Mouse (Mus musculus): ENCODE data around the gene Ptprg. TPM values are rescaled to one million over a fixed set of nuclear protein-coding genes. Genes with fewer than 3 reads are reported as not detected.

Ptprg gene
- polyA plus RNA-seq, 1 experiment from 2014 or later: 38.7 TPM

- ATAC-seq (ENCODE audit: low FRiP score, low TSS enrichment): no peak
- H3K4me3 ChIP-seq (ENCODE audit: low read length): no peak overlapping the region
- no peaks in the 10 kb centered on the region for H3K9me3 ChIP-seq (ENCODE audit: low read length)
- no peak overlapping the region for H3K9ac ChIP-seq (replicated peaks; ENCODE audit: low read length)
- no peak overlapping the region for H3K4me2 ChIP-seq (replicated peaks; ENCODE audit: low read depth, low read length)
- no peaks in the 10 kb centered on the region for H3K27me3 ChIP-seq (ENCODE audit: insufficient read depth, low read length)
- no peak overlapping the region for H3K27ac ChIP-seq (ENCODE audit: low read length)
- WGBS: 81% methylated on average over 3 of the region's 3 CpGs
- peaks cover 19% of the 10 kb centered on the region for H3K4me1 ChIP-seq (ENCODE audit: insufficient read depth, low read length)
- H3K36me3 ChIP-seq (ENCODE audit: insufficient read depth, low read length): no peaks in the 10 kb centered on the region
Observed at GRCm38 (mm10) chr14:12105593-12105992, 552.3 kb downstream of the Ptprg start.

GRCm38 (mm10) chr14:12107459-12107858 lies 554.1 kb downstream of the Ptprg start:
- H3K9ac ChIP-seq (replicated peaks; ENCODE audit: low read length): no peak overlapping the region
- peaks cover 18% of the 10 kb centered on the region for H3K4me1 ChIP-seq (ENCODE audit: insufficient read depth, low read length)
- no peak overlapping the region for H3K27ac ChIP-seq (ENCODE audit: low read length)
- WGBS: 40% methylated on average over 7 of the region's 7 CpGs
- no peak overlapping the region for H3K4me2 ChIP-seq (replicated peaks; ENCODE audit: low read depth, low read length)
- no peak for ATAC-seq (ENCODE audit: low FRiP score, low TSS enrichment)
- H3K36me3 ChIP-seq (ENCODE audit: insufficient read depth, low read length): no peaks in the 10 kb centered on the region
- H3K27me3 ChIP-seq (ENCODE audit: insufficient read depth, low read length): no peaks in the 10 kb centered on the region
- no peak overlapping the region for H3K4me3 ChIP-seq (ENCODE audit: low read length)
- no peaks in the 10 kb centered on the region for H3K9me3 ChIP-seq (ENCODE audit: low read length)

- WGBS: 33% methylated on average over 7 of the region's 7 CpGs
- no peak overlapping the region for H3K9ac ChIP-seq (replicated peaks; ENCODE audit: low read length)
- no peak overlapping the region for H3K4me3 ChIP-seq (ENCODE audit: low read length)
- no peaks in the 10 kb centered on the region for H3K27me3 ChIP-seq (ENCODE audit: insufficient read depth, low read length)
- no peak overlapping the region for H3K4me2 ChIP-seq (replicated peaks; ENCODE audit: low read depth, low read length)
- H3K27ac ChIP-seq (ENCODE audit: low read length): no peak overlapping the region
- peaks cover 21% of the 10 kb centered on the region for H3K4me1 ChIP-seq (ENCODE audit: insufficient read depth, low read length)
- no peaks in the 10 kb centered on the region for H3K9me3 ChIP-seq (ENCODE audit: low read length)
- no peaks in the 10 kb centered on the region for H3K36me3 ChIP-seq (ENCODE audit: insufficient read depth, low read length)
- no peak for ATAC-seq (ENCODE audit: low FRiP score, low TSS enrichment)
Observed at GRCm38 (mm10) chr14:12107991-12108390, 554.7 kb downstream of the Ptprg start.

GRCm38 (mm10) chr14:12112548-12113011 lies 559.2 kb downstream of the Ptprg start:
- Histone ChIP-seq H3K9me3 (ENCODE audit: low read length) (no peaks in the 10 kb centered on the region), H3K27me3 (ENCODE audit: insufficient read depth, low read length) (no peaks in the 10 kb centered on the region), H3K4me2 (replicated peaks; ENCODE audit: low read depth, low read length) (no peak overlapping the region), H3K27ac (ENCODE audit: low read length) (no peak overlapping the region), H3K4me3 (ENCODE audit: low read length) (no peak overlapping the region), H3K4me1 (ENCODE audit: insufficient read depth, low read length) (peaks cover 19% of the 10 kb centered on the region), H3K36me3 (ENCODE audit: insufficient read depth, low read length) (no peaks in the 10 kb centered on the region), H3K9ac (replicated peaks; ENCODE audit: low read length) (no peak overlapping the region)
- ATAC-seq (ENCODE audit: low FRiP score, low TSS enrichment): 0 out of 2 replicates have a peak, but pooled peaks have one; percentile 29
- 53% methylated on average over 2 of the region's 2 CpGs for WGBS

GRCm38 (mm10) chr14:12113326-12113725 lies 560.0 kb downstream of the Ptprg start:
- Histone ChIP-seq H3K4me1 (ENCODE audit: insufficient read depth, low read length) (peaks cover 12% of the 10 kb centered on the region), H3K9me3 (ENCODE audit: low read length) (no peaks in the 10 kb centered on the region), H3K36me3 (ENCODE audit: insufficient read depth, low read length) (0 out of 2 replicates have a peak, but pooled peaks cover 2% of the 10 kb centered on the region), H3K4me2 (replicated peaks; ENCODE audit: low read depth, low read length) (no peak overlapping the region), H3K27me3 (ENCODE audit: insufficient read depth, low read length) (no peaks in the 10 kb centered on the region), H3K9ac (replicated peaks; ENCODE audit: low read length) (no peak overlapping the region), H3K4me3 (ENCODE audit: low read length) (no peak overlapping the region), H3K27ac (ENCODE audit: low read length) (no peak overlapping the region)
- ATAC-seq (ENCODE audit: low FRiP score, low TSS enrichment): no peak
- WGBS: 55% methylated on average over 5 of the region's 5 CpGs

GRCm38 (mm10) chr14:12114016-12114415 lies 560.7 kb downstream of the Ptprg start:
- H3K4me3 ChIP-seq (ENCODE audit: low read length): no peak overlapping the region
- no peaks in the 10 kb centered on the region for H3K9me3 ChIP-seq (ENCODE audit: low read length)
- 0 out of 2 replicates have a peak, but pooled peaks cover 2% of the 10 kb centered on the region for H3K36me3 ChIP-seq (ENCODE audit: insufficient read depth, low read length)
- H3K27ac ChIP-seq (ENCODE audit: low read length): no peak overlapping the region
- H3K27me3 ChIP-seq (ENCODE audit: insufficient read depth, low read length): no peaks in the 10 kb centered on the region
- no peak overlapping the region for H3K9ac ChIP-seq (replicated peaks; ENCODE audit: low read length)
- peaks cover 10% of the 10 kb centered on the region; the same call in 1 of the 2 replicates for H3K4me1 ChIP-seq (ENCODE audit: insufficient read depth, low read length)
- 70% methylated on average over 6 of the region's 6 CpGs for WGBS
- no peak for ATAC-seq (ENCODE audit: low FRiP score, low TSS enrichment)
- no peak overlapping the region for H3K4me2 ChIP-seq (replicated peaks; ENCODE audit: low read depth, low read length)

- H3K4me2 ChIP-seq (replicated peaks; ENCODE audit: low read depth, low read length): no peak overlapping the region
- H3K4me3 ChIP-seq (ENCODE audit: low read length): no peak overlapping the region
- no peak overlapping the region for H3K9ac ChIP-seq (replicated peaks; ENCODE audit: low read length)
- H3K9me3 ChIP-seq (ENCODE audit: low read length): no peaks in the 10 kb centered on the region
- no peak overlapping the region for H3K27ac ChIP-seq (ENCODE audit: low read length)
- peaks cover 6% of the 10 kb centered on the region for H3K36me3 ChIP-seq (ENCODE audit: insufficient read depth, low read length)
- no peaks in the 10 kb centered on the region for H3K27me3 ChIP-seq (ENCODE audit: insufficient read depth, low read length)
- H3K4me1 ChIP-seq (ENCODE audit: insufficient read depth, low read length): no peaks in the 10 kb centered on the region
- WGBS: 52% methylated on average over 8 of the region's 8 CpGs
- ATAC-seq (ENCODE audit: low FRiP score, low TSS enrichment): no peak
Observed at GRCm38 (mm10) chr14:12119260-12119659, 565.9 kb downstream of the Ptprg start.

GRCm38 (mm10) chr14:12121906-12122305 lies 568.6 kb downstream of the Ptprg start:
- Histone ChIP-seq H3K4me2 (replicated peaks; ENCODE audit: low read depth, low read length) (no peak overlapping the region), H3K4me1 (ENCODE audit: insufficient read depth, low read length) (no peaks in the 10 kb centered on the region), H3K9me3 (ENCODE audit: low read length) (no peaks in the 10 kb centered on the region), H3K27ac (ENCODE audit: low read length) (no peak overlapping the region), H3K9ac (replicated peaks; ENCODE audit: low read length) (no peak overlapping the region), H3K4me3 (ENCODE audit: low read length) (no peak overlapping the region), H3K27me3 (ENCODE audit: insufficient read depth, low read length) (no peaks in the 10 kb centered on the region), H3K36me3 (ENCODE audit: insufficient read depth, low read length) (peaks cover 6% of the 10 kb centered on the region)
- no peak for ATAC-seq (ENCODE audit: low FRiP score, low TSS enrichment)
- WGBS: 90% methylated on average over 7 of the region's 7 CpGs

GRCm38 (mm10) chr14:12124682-12125081 lies 571.4 kb downstream of the Ptprg start:
- Histone ChIP-seq H3K4me2 (replicated peaks; ENCODE audit: low read depth, low read length) (no peak overlapping the region), H3K27ac (ENCODE audit: low read length) (no peak overlapping the region), H3K4me1 (ENCODE audit: insufficient read depth, low read length) (no peaks in the 10 kb centered on the region), H3K9me3 (ENCODE audit: low read length) (no peaks in the 10 kb centered on the region), H3K27me3 (ENCODE audit: insufficient read depth, low read length) (no peaks in the 10 kb centered on the region), H3K36me3 (ENCODE audit: insufficient read depth, low read length) (peaks cover 4% of the 10 kb centered on the region), H3K9ac (replicated peaks; ENCODE audit: low read length) (no peak overlapping the region), H3K4me3 (ENCODE audit: low read length) (no peak overlapping the region)
- 94% methylated on average over 3 of the region's 3 CpGs for WGBS
- no peak for ATAC-seq (ENCODE audit: low FRiP score, low TSS enrichment)

- 90% methylated on average over 3 of the region's 3 CpGs for WGBS
- no peaks in the 10 kb centered on the region for H3K4me1 ChIP-seq (ENCODE audit: insufficient read depth, low read length)
- H3K9me3 ChIP-seq (ENCODE audit: low read length): no peaks in the 10 kb centered on the region
- H3K4me2 ChIP-seq (replicated peaks; ENCODE audit: low read depth, low read length): no peak overlapping the region
- H3K27ac ChIP-seq (ENCODE audit: low read length): no peak overlapping the region
- H3K36me3 ChIP-seq (ENCODE audit: insufficient read depth, low read length): peaks cover 4% of the 10 kb centered on the region
- no peak for ATAC-seq (ENCODE audit: low FRiP score, low TSS enrichment)
- H3K27me3 ChIP-seq (ENCODE audit: insufficient read depth, low read length): no peaks in the 10 kb centered on the region
- H3K9ac ChIP-seq (replicated peaks; ENCODE audit: low read length): no peak overlapping the region
- H3K4me3 ChIP-seq (ENCODE audit: low read length): no peak overlapping the region
Observed at GRCm38 (mm10) chr14:12127951-12128350, 574.6 kb downstream of the Ptprg start.
